Mouse (Mus musculus) right cerebral cortex, postnatal 4 days (tissue): ENCODE results near the gene Spef1.

Source experiments
- DNase-seq: peaks from one replicate; pipeline ENCODE4 v3.0.0-alpha.2; 2022

Spef1 gene

DNA sequence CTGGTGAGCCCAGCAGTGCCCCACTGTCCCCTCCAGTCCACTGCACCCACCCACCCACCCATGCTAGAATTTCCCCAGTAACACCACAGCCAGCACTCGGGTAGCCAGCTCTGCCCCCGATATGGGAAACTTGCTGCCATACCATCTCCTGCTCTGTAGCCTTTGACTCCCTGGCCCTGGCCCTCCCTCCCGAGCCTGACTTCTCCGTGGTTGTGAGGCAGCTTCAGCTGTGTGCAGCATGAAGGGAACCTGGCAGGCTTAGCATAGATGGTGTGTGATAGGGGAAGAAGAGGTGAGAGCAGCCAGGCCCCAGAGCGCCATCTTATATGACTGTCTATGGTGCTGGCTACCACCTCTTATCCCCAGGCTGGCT is 46.6 kb downstream of the Spef1 start:
- DNase-seq, result no peak

DNA sequence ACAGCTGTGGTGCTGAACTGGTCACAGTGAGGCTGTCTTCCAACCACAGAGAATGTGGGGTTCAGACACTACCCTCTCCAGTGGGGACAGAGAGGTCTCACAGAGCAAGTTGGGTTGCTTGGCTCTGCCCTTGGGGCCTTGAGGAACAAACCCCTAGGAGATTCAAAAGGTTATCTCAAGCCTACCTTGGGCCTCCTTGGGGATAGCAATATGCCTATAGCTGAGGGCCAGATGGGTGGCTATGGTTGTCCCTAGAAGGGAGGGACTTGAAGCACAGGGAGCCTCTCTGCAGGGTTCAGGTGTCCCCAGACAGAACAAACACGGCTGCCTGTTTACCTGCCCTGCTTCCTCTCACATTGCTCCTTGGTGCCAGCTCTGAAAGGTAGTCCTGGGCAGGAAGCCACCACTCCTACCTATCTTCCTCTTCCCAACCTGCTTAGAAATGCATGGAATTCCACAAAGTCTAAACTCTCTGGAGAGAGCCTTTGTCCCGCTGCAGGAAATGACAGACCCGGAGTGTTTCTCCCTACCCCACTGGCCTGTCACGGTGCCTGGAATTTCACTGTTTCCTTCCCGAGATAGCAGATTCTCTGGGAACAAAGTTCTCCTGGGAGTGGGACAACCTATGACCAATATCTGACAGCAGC is 47.1 kb downstream of the Spef1 start:
- DNase-seq, result no peak

DNA sequence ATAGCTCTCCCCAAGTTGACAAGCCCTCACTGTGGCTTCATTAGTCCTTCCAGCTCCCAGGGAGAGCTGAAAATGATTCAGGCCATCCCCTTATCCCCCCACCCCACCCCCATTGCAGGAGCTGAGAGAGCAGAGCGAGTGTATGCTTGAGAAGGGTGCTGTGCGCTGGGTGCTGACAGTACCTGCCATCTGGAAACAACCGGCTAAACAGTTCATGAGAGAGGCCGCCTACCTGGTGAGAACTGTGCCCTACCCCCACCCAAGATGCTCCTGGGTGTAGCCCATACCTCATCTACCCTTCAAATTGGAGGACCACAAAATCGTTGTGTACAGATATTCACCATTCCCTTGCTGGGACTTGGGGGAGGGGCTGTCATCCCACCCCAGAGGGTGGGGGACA is 47.8 kb downstream of the Spef1 start:
- no peak for DNase-seq

DNA sequence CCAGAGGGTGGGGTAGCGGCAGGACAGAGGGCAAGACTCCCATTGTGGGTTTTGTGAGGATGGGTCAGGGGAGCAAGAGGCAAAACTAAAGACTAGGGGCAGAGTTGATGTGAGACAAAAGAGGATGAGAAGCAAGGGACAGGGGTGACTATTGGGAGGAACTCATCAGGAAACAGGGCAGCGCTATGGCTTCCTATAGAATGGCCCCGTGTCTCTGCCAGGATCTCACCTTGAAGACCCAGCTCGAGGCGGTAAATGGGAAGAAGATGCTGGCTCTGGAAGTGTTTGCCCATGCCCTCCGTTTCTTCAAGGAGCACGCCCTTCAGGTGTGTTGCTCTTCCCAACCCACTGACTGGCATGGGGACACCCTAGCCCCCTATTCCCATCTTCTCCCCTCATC is 48.3 kb downstream of the Spef1 start:
- no peak for DNase-seq

DNA sequence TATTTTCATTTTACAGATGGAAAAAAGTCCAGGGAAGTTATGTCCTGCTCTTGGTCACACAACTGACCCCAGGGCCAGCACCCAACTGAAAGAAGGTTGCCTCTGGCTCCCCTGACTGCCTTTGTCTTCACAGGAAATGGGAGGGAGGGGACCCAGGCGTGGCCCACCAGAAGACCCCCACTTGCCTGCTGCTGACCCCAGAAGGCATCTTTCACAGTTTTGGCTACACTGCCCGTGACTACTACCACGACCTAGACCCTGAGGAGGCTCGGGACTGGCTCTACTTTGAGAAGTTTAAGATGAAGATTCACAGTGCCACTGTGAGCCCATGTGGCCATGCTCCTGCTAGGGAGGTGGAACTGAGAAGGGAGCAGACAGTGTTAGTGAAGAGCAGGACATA is 48.8 kb downstream of the Spef1 start:
- DNase-seq, result no peak

DNA sequence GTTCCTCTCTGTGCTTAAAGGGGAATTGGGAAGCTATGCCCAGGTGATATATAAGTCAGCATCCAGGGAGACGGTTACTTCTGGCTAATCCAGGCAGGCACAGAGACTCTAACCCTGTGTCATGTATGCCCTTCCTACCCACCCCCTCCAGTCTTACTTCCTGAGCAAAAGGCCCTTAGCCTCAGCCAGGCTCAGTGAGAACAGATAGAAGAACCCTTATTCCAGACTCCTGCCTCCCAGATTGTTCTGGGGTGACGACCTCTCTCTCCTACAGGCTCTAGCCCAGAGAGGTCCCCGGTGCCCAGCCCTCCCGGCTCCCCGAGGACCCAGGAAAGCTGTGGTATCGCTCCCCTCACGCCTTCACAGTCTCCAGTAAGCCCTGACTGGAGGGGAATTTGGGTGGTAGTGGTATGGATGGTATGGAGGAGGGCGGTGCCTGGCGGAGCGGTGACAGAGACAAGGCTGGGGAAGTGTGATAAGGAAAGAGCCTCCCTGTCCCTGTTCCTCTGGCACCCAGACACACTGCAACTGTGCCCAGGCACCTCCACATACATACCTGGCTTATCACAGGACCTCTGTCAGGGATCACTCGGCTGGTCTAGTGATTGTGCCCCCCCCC is 51.5 kb downstream of the Spef1 start:
- DNase-seq, result no peak

DNA sequence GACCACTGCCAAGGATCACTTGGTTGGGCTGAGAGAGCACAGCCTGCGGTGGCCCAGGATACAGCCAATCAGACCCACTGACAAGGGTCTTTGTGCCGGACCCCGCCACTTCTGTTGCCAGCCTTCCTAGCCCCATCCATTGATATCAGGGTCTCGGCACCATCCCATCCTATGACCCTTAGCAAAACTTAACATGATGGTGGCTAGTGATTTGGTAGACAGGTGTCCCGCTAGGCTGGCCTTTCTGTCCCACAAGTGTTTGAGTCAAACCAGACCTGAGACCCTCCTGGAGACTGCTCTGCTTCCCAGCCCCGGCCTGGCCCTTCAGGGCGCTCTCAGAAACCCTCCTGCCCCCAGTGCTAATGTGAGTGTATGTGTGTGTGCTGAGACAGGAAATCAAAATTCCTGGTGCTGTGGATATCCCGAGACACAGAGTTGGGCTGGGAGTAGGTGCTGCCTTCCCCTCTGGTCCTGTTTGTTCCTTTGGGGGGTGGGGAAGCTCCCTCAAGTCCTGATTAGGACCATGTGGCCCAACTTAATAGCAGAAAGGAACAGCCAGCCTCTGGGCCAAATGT is 52.2 kb downstream of the Spef1 start:
- no peak for DNase-seq

DNA sequence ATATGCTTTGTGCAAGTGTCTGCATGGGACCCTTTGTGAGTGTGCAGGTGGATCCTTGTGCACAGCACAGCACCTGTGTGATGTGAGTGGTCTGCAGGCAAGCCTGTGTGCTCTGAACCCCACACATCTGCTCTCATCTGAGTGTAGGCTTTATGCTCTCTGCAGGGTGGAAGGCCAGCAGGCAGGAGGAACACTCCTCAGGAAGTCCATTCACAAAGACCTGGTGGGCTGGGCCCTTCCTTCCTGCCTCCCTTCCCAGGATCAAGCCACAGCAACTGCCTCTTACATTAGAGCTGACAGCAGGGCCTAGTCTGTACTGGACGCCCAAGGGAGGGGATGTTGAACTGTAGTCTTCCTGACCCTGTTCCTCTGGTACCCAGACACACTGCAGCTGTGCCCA is 52.7 kb downstream of the Spef1 start:
- DNase-seq, result no peak

DNA sequence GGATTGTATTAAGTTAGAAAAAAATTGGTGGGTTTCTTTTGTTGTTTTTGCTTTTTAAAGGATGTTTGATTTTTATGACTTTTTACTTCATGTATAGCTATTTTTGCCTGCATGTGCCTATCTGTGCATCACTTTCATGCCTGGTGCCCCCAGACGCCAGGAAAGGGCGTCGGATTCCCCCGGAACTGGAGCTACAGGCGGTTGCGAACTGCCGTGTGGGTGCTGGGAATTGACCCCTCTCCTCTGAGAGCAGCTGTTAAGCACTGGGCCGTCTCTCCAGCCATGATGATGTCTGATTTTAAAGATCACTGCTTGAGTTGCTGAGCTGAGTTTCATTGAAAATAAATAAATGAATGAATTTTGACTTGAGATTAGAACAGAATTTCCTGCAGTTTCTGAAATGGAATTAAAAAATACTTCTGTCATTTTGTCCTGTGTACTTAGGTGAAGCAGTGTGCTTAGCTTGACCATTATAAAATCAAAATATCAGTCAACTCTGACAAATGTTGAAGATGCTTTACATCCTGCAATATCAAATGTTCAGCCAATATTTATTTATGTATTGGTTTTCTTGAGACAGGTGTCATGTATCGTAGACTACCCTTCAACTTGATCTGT is 54.0 kb downstream of the Spef1 start, which contains the start of gene Gm11037:
Gene Gm11037, plus strand, starts transcription at position 568 of the 618 bp plus-strand sequence.
- no peak for DNase-seq

DNA sequence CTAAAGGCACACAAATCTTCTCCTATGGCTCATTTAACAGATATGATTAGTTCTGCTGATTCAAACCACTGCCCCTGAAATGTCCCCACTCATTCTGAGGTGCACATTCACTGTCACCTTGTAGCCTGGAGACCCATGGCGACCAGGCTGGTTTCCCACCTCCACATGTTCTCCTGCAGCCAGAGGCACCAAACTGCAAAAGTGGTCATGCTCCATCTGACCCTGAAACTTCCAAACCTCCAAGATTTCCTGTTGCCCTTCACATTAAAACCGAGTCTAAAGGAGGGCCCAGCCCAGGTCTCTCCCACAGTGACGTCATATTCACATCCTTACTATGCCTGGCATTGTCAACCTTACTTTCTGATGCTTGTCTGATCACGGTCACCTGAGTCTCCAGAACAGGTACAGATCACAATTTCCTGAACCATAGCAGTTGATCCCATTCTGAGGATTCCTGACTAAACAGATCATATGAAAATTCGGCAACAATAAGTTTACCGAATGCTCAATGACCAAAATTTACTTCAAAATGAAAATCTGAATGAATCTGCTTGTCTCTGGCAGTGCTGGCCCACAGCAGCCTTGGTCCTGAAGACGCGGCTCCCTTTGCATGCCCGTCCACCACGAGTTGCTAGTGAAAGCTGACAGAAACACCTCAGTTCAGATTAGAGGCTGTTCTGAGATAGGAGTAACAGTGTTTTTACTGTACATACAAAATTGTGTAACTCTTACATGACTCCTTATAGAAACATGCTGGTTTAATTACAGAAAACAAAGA is 54.8 kb downstream of the Spef1 start:
- DNase-seq, result no peak

DNA sequence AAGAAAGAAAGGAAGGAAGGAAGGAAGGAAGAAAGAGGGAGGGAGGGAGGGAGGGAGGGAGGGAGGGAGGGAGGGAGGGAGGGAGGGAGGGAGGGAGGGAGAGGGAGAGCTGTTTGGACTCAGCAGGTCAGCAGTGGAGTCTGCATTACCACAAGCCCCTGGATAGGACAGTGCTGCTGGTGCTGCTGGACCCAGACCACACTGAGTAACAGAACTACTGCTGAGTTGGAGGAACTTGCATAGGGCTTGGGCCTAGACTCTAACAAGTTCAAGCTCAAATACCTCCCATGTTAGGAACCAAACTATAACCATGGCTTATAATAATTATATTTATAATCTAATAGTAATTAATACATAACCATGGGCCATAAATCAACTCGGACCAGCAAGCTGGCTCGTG is 56.2 kb downstream of the Spef1 start:
- no peak for DNase-seq

DNA sequence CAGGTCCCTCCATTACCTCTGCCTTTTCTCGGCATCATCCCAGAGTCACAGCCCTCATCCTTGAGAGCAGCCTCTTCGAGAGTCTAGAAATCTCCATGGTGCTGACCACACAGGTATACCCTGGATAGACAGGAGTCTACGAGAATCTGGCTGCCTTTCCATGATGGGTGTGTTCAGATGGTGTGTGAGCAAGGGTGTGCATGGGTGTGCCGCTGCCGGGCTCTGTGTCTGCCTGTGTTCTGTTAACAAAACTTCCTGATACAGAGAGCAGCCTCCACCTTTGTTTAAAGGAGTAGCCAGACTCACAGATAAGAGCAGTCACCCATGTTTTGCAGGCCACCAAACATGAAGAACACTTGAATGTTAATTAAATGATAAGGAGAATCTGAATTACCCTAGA is 57.2 kb downstream of the Spef1 start:
- no peak for DNase-seq

DNA sequence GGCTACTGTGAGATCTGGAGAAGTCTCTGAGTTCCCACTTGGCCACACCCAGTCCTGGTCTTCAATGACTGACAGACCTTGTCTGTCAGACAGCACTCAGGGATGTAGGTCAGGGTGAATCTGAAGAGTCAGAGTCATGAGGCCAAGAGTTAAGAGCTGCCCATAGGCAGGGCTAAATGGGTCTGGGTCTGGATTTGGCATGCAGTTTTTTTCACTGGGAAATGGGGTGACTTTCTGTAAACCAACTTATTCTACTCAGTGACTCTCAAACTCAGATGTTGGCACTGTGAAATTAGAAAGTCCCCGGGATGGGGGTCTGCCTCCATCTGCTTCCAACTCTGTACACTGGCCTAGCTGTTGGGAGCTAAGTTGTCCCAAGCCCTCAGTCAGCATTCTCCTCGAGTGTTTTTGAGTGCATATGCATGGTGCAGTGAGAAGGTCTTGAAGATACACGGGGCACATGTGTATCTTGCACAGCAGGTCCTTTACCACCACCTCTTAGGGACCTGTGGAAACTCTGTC is 58.4 kb downstream of the Spef1 start:
- no peak for DNase-seq

DNA sequence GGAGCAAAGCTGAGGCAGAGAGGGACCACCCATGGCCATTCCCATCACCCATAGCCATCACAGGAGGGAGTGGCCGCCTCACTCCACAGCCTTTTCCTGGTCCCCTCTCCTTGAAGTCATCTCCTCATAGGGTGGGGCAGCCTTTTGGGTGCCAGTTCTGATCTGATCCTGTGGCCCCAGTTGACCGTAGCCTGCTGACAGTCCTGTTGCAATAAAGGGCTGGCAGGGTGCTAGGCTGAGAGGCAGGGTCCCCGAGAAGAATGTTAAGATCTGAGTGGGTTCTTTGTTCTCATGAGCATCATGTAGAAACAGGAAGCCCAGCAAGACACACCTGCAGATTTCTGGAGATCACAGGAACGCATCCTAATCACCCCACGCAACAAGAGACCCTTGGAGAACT is 58.9 kb downstream of the Spef1 start:
- DNase-seq, result no peak

DNA sequence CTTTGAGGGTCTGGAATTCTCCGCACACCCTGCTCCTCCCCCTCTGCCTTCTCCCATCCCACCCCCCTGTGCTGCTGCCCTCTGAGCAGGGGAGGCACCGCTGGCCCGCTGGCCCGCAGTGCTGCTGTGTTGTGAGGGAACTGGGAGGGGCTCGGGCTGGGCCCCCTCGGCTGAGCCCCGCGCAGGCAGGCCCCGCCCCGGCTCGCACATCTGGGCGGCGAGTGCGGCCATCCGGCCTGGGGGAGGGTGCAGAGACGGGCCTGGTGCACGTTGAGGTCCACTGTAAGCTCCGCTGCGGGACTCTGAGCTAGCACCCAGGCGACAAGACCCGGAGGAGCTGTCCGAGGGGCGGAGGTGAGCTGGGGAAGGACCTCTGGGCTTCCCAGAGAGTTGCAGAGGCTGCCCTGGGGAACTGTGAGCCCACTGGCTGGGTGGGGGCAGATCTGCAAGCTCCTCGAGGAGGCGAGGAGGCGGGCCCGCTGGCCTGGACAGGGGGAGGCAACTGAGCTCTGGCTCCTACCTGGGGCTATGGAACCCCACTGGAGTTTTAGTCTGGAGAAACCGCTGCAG is 59.8 kb downstream of the Spef1 start, which contains the start of gene Hspa12b:
Gene Hspa12b, plus strand, starts transcription at position 120 of the 570 bp plus-strand sequence.
- DNase-seq, result no peak

DNA sequence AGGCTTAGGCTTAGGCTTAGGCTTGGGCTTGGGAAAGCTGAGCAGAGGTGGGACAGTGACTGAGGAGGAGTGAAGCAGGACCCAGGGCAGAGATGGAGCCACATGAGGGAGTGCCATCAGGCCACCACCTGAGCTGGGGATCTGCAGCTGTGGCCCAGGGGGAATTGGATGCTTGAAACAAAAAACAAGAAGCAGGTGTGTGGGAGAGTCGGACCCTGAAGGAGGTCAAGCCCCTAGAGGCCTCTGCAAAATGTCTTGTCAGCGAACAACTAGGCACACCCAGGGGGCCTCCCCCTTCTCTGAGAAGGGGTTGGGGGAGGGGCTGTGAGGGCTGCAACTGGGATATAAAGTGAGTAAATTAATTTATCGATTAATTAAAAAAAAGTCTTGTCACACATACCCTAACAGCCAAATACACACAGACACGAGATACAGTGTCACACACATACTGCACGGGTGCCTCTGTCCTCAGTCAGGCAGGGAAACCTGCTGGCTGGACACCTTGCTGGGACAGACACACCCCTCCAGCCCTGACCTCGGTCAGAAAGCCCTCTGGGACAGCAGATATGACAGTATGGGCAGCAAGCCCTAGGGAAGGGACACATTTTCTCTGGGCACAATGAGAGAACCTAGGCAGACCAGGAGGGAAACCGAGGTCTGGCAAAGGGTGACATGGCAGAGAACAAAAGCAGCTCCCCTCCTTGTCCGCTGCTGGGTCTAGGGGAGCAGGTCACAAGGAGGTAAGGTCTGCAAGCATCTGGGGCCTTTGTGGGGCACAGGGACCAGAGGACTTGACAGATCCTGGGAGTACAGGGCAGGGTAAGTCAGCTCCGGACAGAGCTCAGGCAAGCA is 60.9 kb downstream of the Spef1 start:
- no peak for DNase-seq

DNA sequence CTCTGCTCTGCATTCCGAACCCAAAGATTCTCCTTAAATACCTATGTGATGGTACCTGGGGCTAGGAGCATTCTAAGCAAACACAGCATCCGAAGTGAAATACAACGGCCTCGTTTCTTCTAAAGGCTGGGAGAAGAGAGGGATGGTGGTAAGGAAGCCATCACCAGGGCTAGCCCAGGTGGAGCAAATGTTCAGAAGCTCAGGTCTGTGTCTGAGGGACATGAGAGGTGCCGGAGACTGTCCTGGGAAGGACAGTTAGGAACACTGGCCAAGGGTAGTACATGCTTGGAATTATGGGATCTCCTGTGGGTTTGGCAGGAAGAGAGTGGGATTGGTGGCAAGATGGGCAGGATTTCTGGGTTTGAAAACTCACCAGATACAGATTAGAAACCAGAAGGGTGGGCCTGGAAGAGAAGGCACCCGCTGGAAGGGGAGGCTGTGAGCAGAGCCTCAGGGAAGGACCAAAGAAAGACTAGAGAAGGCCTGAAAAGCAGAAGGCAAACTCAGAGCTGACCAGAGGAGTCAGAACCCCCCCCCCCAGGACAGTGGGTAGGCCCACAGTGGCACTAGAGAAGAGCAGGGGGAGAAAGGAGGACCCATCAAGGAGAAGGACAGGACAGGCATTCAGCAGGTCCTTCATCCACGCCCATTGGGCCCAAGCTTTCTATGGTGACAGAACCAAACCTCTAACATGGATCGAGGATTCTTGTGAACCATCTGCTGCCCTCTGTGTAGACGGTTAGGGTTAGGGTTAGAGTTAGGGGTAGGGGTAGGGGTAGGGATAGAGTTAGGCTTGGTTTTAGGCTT is 61.7 kb downstream of the Spef1 start:
- no peak for DNase-seq

DNA sequence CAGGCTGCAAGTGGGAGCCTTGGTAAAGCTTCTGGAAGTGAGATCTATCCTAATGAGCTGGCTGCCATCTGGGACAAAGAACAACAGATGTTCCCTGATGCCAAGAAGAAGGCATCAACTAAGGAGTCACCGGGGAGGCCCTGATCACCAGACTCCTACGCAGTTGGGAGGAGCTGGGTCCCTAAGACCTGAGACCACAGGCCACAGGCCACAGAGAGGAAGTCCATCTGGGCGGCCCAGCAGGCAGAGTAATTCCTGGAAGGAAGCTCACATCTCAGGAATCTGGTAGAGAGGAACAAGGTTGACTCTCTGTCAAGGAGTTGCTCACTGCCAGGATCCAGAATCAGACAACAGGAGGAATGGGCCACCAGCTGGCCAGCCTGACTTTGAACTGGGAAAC is 62.9 kb downstream of the Spef1 start:
- DNase-seq, result no peak
